Mouse (Mus musculus): ENCODE results near the gene Scn5a.

DNA sequence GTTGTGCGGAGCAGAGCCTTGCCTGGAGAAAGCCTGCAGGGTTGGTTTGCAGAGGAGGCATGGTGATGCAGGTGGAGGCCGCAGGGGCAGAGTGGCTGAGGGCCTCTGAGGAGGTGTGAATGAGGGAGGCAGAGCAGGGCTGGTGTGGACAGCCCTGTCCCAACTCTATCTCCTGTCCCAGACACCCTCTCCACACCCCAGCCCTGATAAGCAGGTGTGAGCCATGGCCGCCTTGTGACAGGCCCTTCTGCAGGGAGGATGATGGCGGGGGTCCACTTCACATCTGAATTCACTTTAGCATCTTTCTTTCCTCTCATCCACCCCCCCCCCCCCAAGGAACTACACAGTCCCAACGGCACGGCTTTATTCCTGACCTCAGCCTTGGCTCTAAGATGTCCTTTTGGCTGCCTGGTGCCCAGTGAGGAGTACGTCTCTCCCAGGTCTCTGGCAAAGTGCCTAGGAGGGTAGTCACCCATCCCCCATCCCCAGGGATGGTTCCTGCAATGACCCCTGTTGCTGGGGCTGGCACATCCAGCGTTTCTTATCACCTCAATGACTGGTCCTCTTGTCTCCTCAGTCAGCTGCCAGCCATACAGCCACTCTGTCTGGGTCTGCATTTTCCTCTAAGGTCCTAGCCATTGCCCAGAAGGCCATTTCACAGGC lies 109.0 kb downstream of the Scn5a start:
- no peak for TF ChIP-seq CTCF (conservative IDR thresholded peaks at IDR 0.05; ENCODE audit: low read length)
- TF ChIP-seq NANOG (IDR thresholded peaks at IDR 0.05; ENCODE audit: borderline replicate concordance, low read length) = no peak
